Mouse (Mus musculus): ENCODE measurements at regions not wholly inside any gene's neighbourhood (a gene's known extent, or its start where the extent isn't known, plus 50 kb on each side); places are given as distances from the start of the nearest gene placed in this dataset.
A peak's percentile ranks its signal among the peaks of the same experiment; 100 is the strongest.

DNA sequence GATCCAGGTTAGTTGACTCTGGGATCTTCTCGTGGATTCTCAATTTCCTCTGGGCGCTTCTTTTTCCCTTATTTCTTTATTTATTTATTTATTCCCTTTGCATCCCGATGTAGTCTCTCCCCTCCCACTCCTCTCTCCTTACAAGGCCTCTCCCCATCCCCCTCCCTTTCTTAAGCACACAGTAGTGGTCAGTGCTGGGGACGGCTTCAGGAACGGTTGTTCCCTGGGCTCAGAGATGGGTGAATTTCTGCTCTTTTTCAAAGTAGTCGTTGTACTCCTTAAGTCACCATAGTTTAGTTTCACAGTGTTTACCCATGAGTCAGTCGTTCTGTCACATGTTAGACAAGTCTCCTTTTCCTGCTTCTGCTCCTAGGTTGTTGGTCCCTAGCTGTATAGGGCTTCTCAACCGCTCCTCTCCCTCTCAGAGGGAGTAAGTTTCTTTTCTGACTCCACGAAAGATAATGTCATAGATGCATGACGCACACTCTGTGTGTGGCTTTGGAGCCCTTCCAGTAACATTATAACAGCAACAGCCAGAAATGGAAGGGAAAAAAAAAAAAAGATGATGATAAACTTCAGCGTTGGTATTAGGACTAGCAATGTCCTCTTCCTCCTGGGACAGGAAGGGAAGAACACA, 129.9 kb upstream of the Fat1 start:
- 75% methylated on average over 11 of the region's 11 CpGs for WGBS
- H3K27me3 ChIP-seq (replicated peaks; ENCODE audit: control insufficient read depth, insufficient read depth, low read length), result no peaks in the 10 kb centered on the region
- no peak overlapping the region for H3K4me3 ChIP-seq (ENCODE audit: insufficient read depth, low read depth, low read length)
- DNase-seq, result no peak
- H3K4me1 ChIP-seq (ENCODE audit: control insufficient read depth, insufficient read depth, low read length), result peaks cover 14% of the 10 kb centered on the region
- no peak for TF ChIP-seq CTCF (conservative IDR thresholded peaks at IDR 0.05; ENCODE audit: insufficient read depth, insufficient read length, low read depth, low read length)
- no peak for TF ChIP-seq POLR2A (IDR thresholded peaks at IDR 0.05; ENCODE audit: low read depth, low read length)
- H3K27ac ChIP-seq (ENCODE audit: insufficient read depth, low read depth, low read length), result no peak overlapping the region
- H3K36me3 ChIP-seq (ENCODE audit: control insufficient read depth, insufficient read depth, low read length), result no peaks in the 10 kb centered on the region

DNA sequence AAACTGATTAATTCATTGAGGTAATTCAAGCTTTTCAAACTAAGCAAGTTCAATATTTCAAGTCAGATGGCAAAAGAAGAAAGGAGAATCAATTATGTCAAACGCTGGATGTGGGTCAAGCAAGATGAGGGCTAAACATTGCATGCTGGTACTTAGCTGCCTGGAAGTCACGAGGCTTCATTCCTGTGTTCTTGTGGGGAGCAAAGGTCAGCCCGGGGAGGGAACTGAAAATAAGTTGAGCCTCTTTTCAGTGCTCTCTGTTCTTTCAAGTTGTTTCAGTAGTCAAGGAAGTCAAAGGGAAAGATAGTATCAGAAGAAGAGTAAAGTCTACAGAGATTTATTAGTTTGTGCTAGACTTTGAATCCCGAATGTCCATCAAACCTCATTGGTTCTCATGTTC, 122.9 kb upstream of the Fat1 start:
- Histone ChIP-seq H3K27ac (ENCODE audit: insufficient read depth, low read depth, low read length) (no peak overlapping the region), H3K27me3 (replicated peaks; ENCODE audit: control insufficient read depth, insufficient read depth, low read length) (no peaks in the 10 kb centered on the region), H3K4me1 (ENCODE audit: control insufficient read depth, insufficient read depth, low read length) (no peaks in the 10 kb centered on the region), H3K4me3 (ENCODE audit: insufficient read depth, low read depth, low read length) (no peak overlapping the region), H3K36me3 (ENCODE audit: control insufficient read depth, insufficient read depth, low read length) (no peaks in the 10 kb centered on the region)
- peak; percentile 83 for DNase-seq
- WGBS, result 36% methylated on average over 4 of the region's 4 CpGs
- TF ChIP-seq CTCF (conservative IDR thresholded peaks at IDR 0.05; ENCODE audit: insufficient read depth, insufficient read length, low read depth, low read length) (no peak), POLR2A (IDR thresholded peaks at IDR 0.05; ENCODE audit: low read depth, low read length) (no peak)

DNA sequence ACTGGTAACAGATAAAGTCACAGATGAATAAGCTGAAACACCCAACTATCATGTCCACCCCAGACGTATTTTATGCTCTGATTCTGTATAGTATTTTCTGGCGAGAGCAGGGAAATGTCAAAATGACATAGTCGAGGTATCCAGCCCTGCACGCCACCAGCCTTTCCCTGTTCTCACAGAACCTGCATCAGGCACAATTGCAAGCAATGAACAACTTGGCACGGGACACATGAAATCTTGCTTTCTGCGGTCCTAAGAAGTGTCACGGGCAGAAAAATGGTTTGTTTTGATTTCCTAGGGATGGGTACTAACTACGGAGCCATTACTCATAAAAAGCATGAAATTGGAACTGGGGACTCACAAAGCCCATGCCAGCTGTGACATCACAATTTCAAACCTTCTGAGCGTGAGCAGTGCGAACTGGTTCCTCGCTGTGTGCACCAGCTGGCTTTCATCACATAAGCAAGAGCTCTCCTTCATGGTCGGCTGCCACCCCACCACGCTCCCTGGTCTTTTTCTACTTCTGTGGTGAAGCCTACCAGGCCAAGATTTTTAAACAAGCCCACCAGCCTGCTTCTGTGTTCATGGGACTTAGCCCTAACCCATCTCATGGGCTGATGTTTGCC, 117.6 kb upstream of the Fat1 start:
- no peak overlapping the region for H3K27ac ChIP-seq (ENCODE audit: insufficient read depth, low read depth, low read length)
- TF ChIP-seq POLR2A (IDR thresholded peaks at IDR 0.05; ENCODE audit: low read depth, low read length), result no peak
- no peak for TF ChIP-seq CTCF (conservative IDR thresholded peaks at IDR 0.05; ENCODE audit: insufficient read depth, insufficient read length, low read depth, low read length)
- H3K4me3 ChIP-seq (ENCODE audit: insufficient read depth, low read depth, low read length), result no peak overlapping the region
- no peaks in the 10 kb centered on the region for H3K36me3 ChIP-seq (ENCODE audit: control insufficient read depth, insufficient read depth, low read length)
- H3K27me3 ChIP-seq (replicated peaks; ENCODE audit: control insufficient read depth, insufficient read depth, low read length), result no peaks in the 10 kb centered on the region
- H3K4me1 ChIP-seq (ENCODE audit: control insufficient read depth, insufficient read depth, low read length), result no peaks in the 10 kb centered on the region
- DNase-seq, result no peak
- WGBS, result 54% methylated on average over 13 of the region's 13 CpGs

DNA sequence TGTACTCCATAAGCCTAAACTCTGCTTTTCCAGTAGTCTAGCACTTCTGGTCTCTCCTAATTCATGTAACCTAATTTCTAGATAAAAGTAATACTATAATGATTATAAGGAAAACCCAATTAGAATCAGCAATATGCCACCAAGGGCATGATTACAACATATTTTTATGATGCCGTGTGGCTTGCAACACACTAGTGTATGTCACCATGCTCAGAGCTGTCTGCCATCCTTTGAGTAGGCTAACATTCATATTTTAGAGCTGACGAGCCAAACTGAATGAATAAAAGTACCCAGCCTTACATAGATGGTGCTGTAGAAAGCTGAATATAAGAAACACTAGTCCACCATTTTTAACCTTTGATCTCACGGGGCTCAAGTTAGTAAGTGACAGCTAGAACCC, 116.0 kb upstream of the Fat1 start:
- no peak for TF ChIP-seq POLR2A (IDR thresholded peaks at IDR 0.05; ENCODE audit: low read depth, low read length)
- TF ChIP-seq CTCF (conservative IDR thresholded peaks at IDR 0.05; ENCODE audit: insufficient read depth, insufficient read length, low read depth, low read length), result no peak
- Histone ChIP-seq H3K36me3 (ENCODE audit: control insufficient read depth, insufficient read depth, low read length) (no peaks in the 10 kb centered on the region), H3K27me3 (replicated peaks; ENCODE audit: control insufficient read depth, insufficient read depth, low read length) (no peaks in the 10 kb centered on the region), H3K4me1 (ENCODE audit: control insufficient read depth, insufficient read depth, low read length) (no peaks in the 10 kb centered on the region), H3K4me3 (ENCODE audit: insufficient read depth, low read depth, low read length) (no peak overlapping the region), H3K27ac (ENCODE audit: insufficient read depth, low read depth, low read length) (no peak overlapping the region)
- DNase-seq, result no peak
- 93% methylated on average over 3 of the region's 3 CpGs for WGBS

DNA sequence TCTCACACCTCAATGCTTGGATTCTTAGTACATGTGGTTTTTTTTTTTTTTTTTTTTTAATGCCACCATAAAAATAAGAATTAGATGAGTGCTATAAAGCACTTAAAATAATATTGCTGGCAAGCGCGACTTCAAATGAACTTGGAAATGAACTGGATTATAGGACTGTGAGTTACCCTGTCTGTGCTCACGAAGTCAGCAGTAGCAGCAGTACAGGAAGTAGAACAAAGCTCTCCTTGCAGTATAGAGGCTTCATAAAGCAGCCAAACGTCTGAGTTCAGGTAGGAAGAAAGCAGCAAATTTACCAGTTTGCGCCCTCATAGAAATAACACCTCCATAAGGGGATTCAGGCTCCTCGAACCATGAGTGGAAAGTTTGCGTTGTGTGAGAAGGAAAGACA, 115.6 kb upstream of the Fat1 start:
- no peak overlapping the region for H3K27ac ChIP-seq (ENCODE audit: insufficient read depth, low read depth, low read length)
- DNase-seq, result no peak
- no peak for TF ChIP-seq POLR2A (IDR thresholded peaks at IDR 0.05; ENCODE audit: low read depth, low read length)
- TF ChIP-seq CTCF (conservative IDR thresholded peaks at IDR 0.05; ENCODE audit: insufficient read depth, insufficient read length, low read depth, low read length), result no peak
- no peaks in the 10 kb centered on the region for H3K36me3 ChIP-seq (ENCODE audit: control insufficient read depth, insufficient read depth, low read length)
- H3K4me1 ChIP-seq (ENCODE audit: control insufficient read depth, insufficient read depth, low read length), result no peaks in the 10 kb centered on the region
- 88% methylated on average over 7 of the region's 7 CpGs for WGBS
- no peaks in the 10 kb centered on the region for H3K27me3 ChIP-seq (replicated peaks; ENCODE audit: control insufficient read depth, insufficient read depth, low read length)
- H3K4me3 ChIP-seq (ENCODE audit: insufficient read depth, low read depth, low read length), result no peak overlapping the region

DNA sequence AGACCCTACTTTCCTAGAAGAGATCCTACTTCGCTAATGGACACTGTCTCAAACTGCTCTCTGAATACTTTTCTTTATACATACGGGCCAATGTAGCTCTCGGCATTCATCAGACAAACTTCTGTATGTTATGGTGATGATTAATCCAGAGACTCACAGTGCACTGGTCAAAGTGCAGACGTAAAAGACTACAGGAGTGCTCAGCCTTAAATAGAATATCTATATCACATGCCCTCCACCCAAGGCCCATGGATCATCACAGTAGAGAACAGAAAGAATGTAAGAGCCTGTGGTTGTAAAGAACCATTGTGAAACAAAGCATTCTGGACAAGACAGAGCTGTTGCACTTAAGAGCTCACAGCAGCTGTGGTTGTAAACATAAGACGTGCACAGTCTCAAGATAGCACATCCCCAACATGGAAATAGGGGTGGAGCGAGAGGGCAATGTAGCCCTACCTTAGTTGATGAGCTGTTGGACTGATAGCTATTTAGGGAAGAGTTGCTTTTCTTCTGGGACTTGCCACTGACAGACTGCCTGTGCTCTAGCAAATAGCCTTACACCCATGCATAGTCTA, 110.0 kb upstream of the Fat1 start:
- TF ChIP-seq POLR2A (IDR thresholded peaks at IDR 0.05; ENCODE audit: low read depth, low read length) (no peak), CTCF (conservative IDR thresholded peaks at IDR 0.05; ENCODE audit: insufficient read depth, insufficient read length, low read depth, low read length) (no peak)
- whole genome bisulfite sequencing, result 66% methylated on average over 6 of the region's 6 CpGs
- no peak overlapping the region for H3K27ac ChIP-seq (ENCODE audit: insufficient read depth, low read depth, low read length)
- no peaks in the 10 kb centered on the region for H3K36me3 ChIP-seq (ENCODE audit: control insufficient read depth, insufficient read depth, low read length)
- H3K27me3 ChIP-seq (replicated peaks; ENCODE audit: control insufficient read depth, insufficient read depth, low read length), result no peaks in the 10 kb centered on the region; the same call in 1 of the 2 replicates
- no peak overlapping the region for H3K4me3 ChIP-seq (ENCODE audit: insufficient read depth, low read depth, low read length)
- no peak for DNase-seq
- no peaks in the 10 kb centered on the region for H3K4me1 ChIP-seq (ENCODE audit: control insufficient read depth, insufficient read depth, low read length)

DNA sequence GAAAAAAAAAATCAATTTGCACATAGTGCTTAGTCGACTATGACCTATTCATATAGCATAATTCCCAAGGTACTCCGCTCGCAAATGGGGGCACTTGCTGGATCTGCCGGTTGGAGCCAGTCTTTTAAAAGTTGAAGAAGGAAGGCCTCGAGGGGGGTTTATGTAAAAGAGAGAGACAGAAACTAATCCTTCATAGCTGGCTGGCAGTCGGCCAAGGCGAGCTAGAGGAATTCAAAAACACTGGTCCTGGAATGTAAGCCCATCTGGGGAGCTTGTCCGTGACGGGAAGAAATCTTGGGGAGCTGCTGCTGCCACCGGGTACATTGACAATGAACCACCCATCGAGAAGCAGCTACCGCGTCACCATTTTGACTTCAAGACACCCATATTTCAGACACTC, 108.3 kb upstream of the Fat1 start:
- no peaks in the 10 kb centered on the region; the same call in 1 of the 2 replicates for H3K27me3 ChIP-seq (replicated peaks; ENCODE audit: control insufficient read depth, insufficient read depth, low read length)
- no peaks in the 10 kb centered on the region for H3K36me3 ChIP-seq (ENCODE audit: control insufficient read depth, insufficient read depth, low read length)
- TF ChIP-seq CTCF (conservative IDR thresholded peaks at IDR 0.05; ENCODE audit: insufficient read depth, insufficient read length, low read depth, low read length) (no peak), POLR2A (IDR thresholded peaks at IDR 0.05; ENCODE audit: low read depth, low read length) (no peak)
- no peak overlapping the region for H3K27ac ChIP-seq (ENCODE audit: insufficient read depth, low read depth, low read length)
- H3K4me1 ChIP-seq (ENCODE audit: control insufficient read depth, insufficient read depth, low read length), result no peaks in the 10 kb centered on the region
- H3K4me3 ChIP-seq (ENCODE audit: insufficient read depth, low read depth, low read length), result no peak overlapping the region
- 28% methylated on average over 13 of the region's 13 CpGs for WGBS
- peak; percentile 62 for DNase-seq

All from kidney, adult 2 months (tissue).